Mouse (Mus musculus) heart, embryonic 13.5 days (tissue): ENCODE results near the gene Mapkapk2. TPM values are rescaled to one million over a fixed set of nuclear protein-coding genes. Genes with fewer than 3 reads are reported as not detected.

ENCODE experiments used
- ATAC-seq: fragments of 200-750 bp; cut with Nextera tagmentation; 2 replicates; pipeline ENCODE4 v1.8.0; 2017; ENCODE audit warnings: moderate TSS enrichment; ENCODE audit not compliant: insufficient number of reproducible peaks, low FRiP score, low TSS enrichment; ENCODE audit errors: extremely low read depth
- H3K27ac ChIP-seq: fragments of 300-500 bp; sonication (generic); replicated peaks from 2 replicates; pipeline ENCODE4 v1.5.1; 2015; ENCODE audit warnings: moderate library complexity, mild to moderate bottlenecking, inconsistent platforms
- H3K27me3 ChIP-seq: fragments of 300-500 bp; sonication (generic); replicated peaks from 2 replicates; pipeline ENCODE4 v1.6.1; 2015; ENCODE audit warnings: mild to moderate bottlenecking, inconsistent platforms
- H3K36me3 ChIP-seq: fragments of 300-500 bp; sonication (generic); 2 replicates; pipeline ENCODE4 v1.6.1; 2015; ENCODE audit warnings: mild to moderate bottlenecking, inconsistent platforms
- H3K4me1 ChIP-seq: fragments of 300-500 bp; sonication (generic); 2 replicates; pipeline ENCODE4 v1.6.1; 2015; ENCODE audit warnings: inconsistent platforms
- H3K4me2 ChIP-seq: fragments of 300-500 bp; sonication (generic); 2 replicates; pipeline ENCODE4 v1.6.1; 2015; ENCODE audit warnings: inconsistent platforms, mild to moderate bottlenecking, moderate library complexity
- H3K4me3 ChIP-seq: fragments of 300-500 bp; sonication (generic); 2 replicates; pipeline ENCODE4 v1.5.1; 2015; ENCODE audit warnings: moderate library complexity, mild to moderate bottlenecking, inconsistent platforms
- H3K9ac ChIP-seq: fragments of 300-500 bp; sonication (generic); 2 replicates; pipeline ENCODE4 v1.6.1; 2015; ENCODE audit warnings: inconsistent platforms, mild to moderate bottlenecking, moderate library complexity
- H3K9me3 ChIP-seq: fragments of 300-500 bp; sonication (generic); 2 replicates; pipeline ENCODE4 v1.6.1; 2016; ENCODE audit warnings: inconsistent platforms
- WGBS: fragments of 180-500 bp; shearing (Covaris S2); methylation state at CpG from one replicate; pipeline ENCODE4 v1.1.7; 2015; ENCODE audit warnings: mixed read lengths; 5-methylcytosine and 5-hydroxymethylcytosine counted together
- polyA plus RNA-seq: library from polyadenylated mRNA; unstranded; fragments of >200 nt; fragmentation: Nextera tagmentation; extraction: Ambion mirVana; gene quantifications from 2 replicates; pipeline ENCODE4 v1.2.1, GENCODE M21; 2015

Mapkapk2 gene
- polyA plus RNA-seq, 1 experiment from 2014 or later, result 62.0 TPM

GRCm38 (mm10) chr1:131110525-131111106 lies 13.0 kb upstream of the Mapkapk2 start:
- Histone ChIP-seq H3K9ac (no peak overlapping the region), H3K4me1 (peaks cover 67% of the 10 kb centered on the region), H3K27me3 (no peaks in the 10 kb centered on the region), H3K9me3 (no peaks in the 10 kb centered on the region), H3K27ac (peak overlapping the region; percentile 70), H3K4me2 (peak overlapping the region; percentile 26; the same call in 1 of the 2 replicates), H3K4me3 (no peak overlapping the region), H3K36me3 (no peaks in the 10 kb centered on the region)
- ATAC-seq, result no peak
- 45% methylated on average over 12 of the region's 12 CpGs for WGBS

GRCm38 (mm10) chr1:131107575-131108308 lies 10.1 kb upstream of the Mapkapk2 start:
- Histone ChIP-seq H3K36me3 (no peaks in the 10 kb centered on the region), H3K27ac (peak overlapping the region; percentile 84), H3K27me3 (no peaks in the 10 kb centered on the region), H3K9ac (peak overlapping the region; percentile 65), H3K4me3 (no peak overlapping the region), H3K4me2 (peak overlapping the region; percentile 27), H3K4me1 (peaks cover 58% of the 10 kb centered on the region), H3K9me3 (no peaks in the 10 kb centered on the region)
- peak; percentile 64; the same call in 1 of the 2 replicates for ATAC-seq
- 38% methylated on average over 10 of the region's 10 CpGs for WGBS

DNA sequence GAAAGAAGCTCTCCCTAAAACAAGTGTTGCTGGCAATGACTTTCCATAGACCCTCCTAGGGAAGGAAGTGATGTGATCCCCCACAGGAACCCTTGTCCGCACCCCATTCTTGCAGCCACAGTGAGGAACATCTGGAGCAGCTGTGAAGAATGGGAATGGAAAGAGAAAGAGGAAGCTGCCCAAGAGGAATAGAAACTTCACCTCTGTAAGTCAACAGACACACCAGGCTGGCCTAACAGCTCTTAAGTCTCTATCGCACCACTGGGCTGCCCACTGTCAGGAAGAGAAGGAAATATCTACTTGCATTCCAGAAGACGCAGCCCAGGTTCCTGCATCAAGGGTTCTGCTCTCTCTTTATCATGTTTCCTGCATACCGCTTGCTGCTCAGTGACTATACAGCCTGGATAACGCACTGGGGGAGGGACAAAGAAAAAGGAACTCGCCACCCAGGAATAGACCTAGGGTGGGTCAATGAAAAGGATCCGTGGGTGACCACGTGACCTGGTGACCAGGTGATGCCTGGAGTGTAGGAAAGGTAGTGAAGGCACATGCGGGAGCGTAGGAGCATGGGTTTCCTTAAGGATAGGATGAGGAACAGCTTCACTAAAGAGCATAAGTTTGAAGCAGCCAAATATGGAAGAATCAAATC lies 6.3 kb upstream of the Mapkapk2 start:
- Histone ChIP-seq H3K4me2 (0 out of 2 replicates have a peak overlapping the region, but pooled peaks have one; percentile 9), H3K4me1 (peaks cover 29% of the 10 kb centered on the region), H3K27me3 (no peaks in the 10 kb centered on the region), H3K27ac (0 out of 2 replicates have a peak overlapping the region, but pooled peaks have one; percentile 52), H3K4me3 (no peak overlapping the region), H3K36me3 (no peaks in the 10 kb centered on the region), H3K9me3 (no peaks in the 10 kb centered on the region), H3K9ac (no peak overlapping the region)
- WGBS, result 39% methylated on average over 10 of the region's 10 CpGs
- no peak for ATAC-seq

DNA sequence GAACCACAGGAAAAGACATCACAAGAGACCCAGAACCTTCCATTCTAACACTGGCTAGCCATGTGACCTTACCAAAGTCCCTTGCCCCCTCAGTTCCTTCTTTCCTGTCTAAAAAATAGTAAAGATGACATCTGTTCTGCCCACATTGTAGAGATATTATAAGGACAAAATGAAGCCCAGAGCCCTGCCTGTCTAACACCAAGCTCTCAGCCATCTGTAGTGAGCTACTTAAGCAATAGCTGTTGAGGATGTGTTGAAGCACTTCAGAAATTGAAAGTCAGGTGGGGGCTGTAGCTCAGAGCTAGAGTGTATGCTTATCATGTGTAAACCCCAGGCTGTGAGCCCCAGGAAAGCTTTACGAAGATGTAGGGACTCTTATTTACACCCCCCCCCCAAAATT lies 3.2 kb upstream of the Mapkapk2 start:
- Histone ChIP-seq H3K4me1 (peaks cover 28% of the 10 kb centered on the region), H3K36me3 (no peaks in the 10 kb centered on the region), H3K4me3 (no peak overlapping the region), H3K27me3 (no peaks in the 10 kb centered on the region), H3K9ac (no peak overlapping the region), H3K4me2 (no peak overlapping the region), H3K27ac (no peak overlapping the region), H3K9me3 (no peaks in the 10 kb centered on the region)
- 44% methylated on average over 1 of the region's 1 CpGs for WGBS
- ATAC-seq, result no peak

GRCm38 (mm10) chr1:131096803-131097699 lies 575 bp downstream of the Mapkapk2 start:
- peak overlapping the region; percentile 99 for H3K9ac ChIP-seq
- ATAC-seq, result peak; percentile 29; the same call in 1 of the 2 replicates
- peak overlapping the region; percentile 98 for H3K27ac ChIP-seq
- no peaks in the 10 kb centered on the region for H3K27me3 ChIP-seq
- H3K4me3 ChIP-seq, result peak overlapping the region; percentile 96
- no peaks in the 10 kb centered on the region for H3K9me3 ChIP-seq
- H3K4me1 ChIP-seq, result peaks cover 53% of the 10 kb centered on the region
- H3K4me2 ChIP-seq, result peak overlapping the region; percentile 84
- under 1% methylated on average over 80 of the region's 98 CpGs for WGBS
- H3K36me3 ChIP-seq, result no peaks in the 10 kb centered on the region

GRCm38 (mm10) chr1:131096132-131096695 lies 1.4 kb downstream of the Mapkapk2 start:
- H3K4me1 ChIP-seq, result peaks cover 61% of the 10 kb centered on the region
- peak overlapping the region; percentile 84 for H3K4me2 ChIP-seq
- whole genome bisulfite sequencing, result 9% methylated on average over 9 of the region's 9 CpGs
- no peak for ATAC-seq
- peak overlapping the region; percentile 96 for H3K4me3 ChIP-seq
- no peaks in the 10 kb centered on the region for H3K36me3 ChIP-seq
- H3K9me3 ChIP-seq, result no peaks in the 10 kb centered on the region
- H3K27me3 ChIP-seq, result no peaks in the 10 kb centered on the region
- H3K27ac ChIP-seq, result peak overlapping the region; percentile 98
- peak overlapping the region; percentile 99 for H3K9ac ChIP-seq

DNA sequence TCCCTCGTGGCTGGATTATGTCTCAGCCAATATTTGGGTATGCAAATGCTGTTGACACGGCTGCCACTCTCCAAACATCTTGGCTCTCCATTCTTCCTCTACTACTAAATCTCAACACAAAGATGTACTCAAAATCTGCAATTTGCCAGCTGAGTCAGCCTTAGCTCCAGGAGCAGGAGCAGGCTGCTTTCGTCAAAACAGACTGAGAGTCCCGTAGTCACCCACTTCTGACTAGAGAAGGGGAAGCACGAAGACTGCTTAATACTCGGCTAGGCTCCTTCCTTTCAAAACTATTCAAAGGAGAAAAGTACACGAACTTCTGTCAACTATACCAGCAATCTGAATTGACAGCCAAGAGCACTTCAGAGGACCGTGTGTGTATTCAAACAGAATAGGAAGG lies 2.1 kb downstream of the Mapkapk2 start:
- peak overlapping the region; percentile 99 for H3K9ac ChIP-seq
- peak overlapping the region; percentile 96 for H3K4me3 ChIP-seq
- H3K9me3 ChIP-seq, result no peaks in the 10 kb centered on the region
- 20% methylated on average over 8 of the region's 8 CpGs for WGBS
- H3K4me1 ChIP-seq, result peaks cover 68% of the 10 kb centered on the region
- ATAC-seq, result no peak
- peak overlapping the region; percentile 84 for H3K4me2 ChIP-seq
- peak overlapping the region; percentile 98 for H3K27ac ChIP-seq
- H3K36me3 ChIP-seq, result no peaks in the 10 kb centered on the region
- H3K27me3 ChIP-seq, result no peaks in the 10 kb centered on the region

- WGBS, result 43% methylated on average over 8 of the region's 8 CpGs
- peak overlapping the region; percentile 84 for H3K4me2 ChIP-seq
- H3K4me3 ChIP-seq, result no peak overlapping the region
- no peaks in the 10 kb centered on the region for H3K27me3 ChIP-seq
- ATAC-seq, result no peak
- H3K36me3 ChIP-seq, result no peaks in the 10 kb centered on the region
- H3K4me1 ChIP-seq, result peaks cover 84% of the 10 kb centered on the region
- no peaks in the 10 kb centered on the region for H3K9me3 ChIP-seq
- peak overlapping the region; percentile 99 for H3K9ac ChIP-seq
- H3K27ac ChIP-seq, result 0 out of 2 replicates have a peak overlapping the region, but pooled peaks have one; percentile 0
Measured at GRCm38 (mm10) chr1:131093889-131094288, 3.7 kb downstream of the Mapkapk2 start.

- peaks cover 85% of the 10 kb centered on the region for H3K4me1 ChIP-seq
- no peaks in the 10 kb centered on the region for H3K27me3 ChIP-seq
Measured at GRCm38 (mm10) chr1:131092846-131093245, 4.8 kb downstream of the Mapkapk2 start.

GRCm38 (mm10) chr1:131092173-131092572 lies 5.5 kb downstream of the Mapkapk2 start:
- no peaks in the 10 kb centered on the region for H3K27me3 ChIP-seq
- H3K9me3 ChIP-seq, result no peaks in the 10 kb centered on the region
- H3K36me3 ChIP-seq, result no peaks in the 10 kb centered on the region
- H3K27ac ChIP-seq, result peak overlapping the region; percentile 63
- 81% methylated on average over 3 of the region's 3 CpGs for WGBS
- H3K9ac ChIP-seq, result no peak overlapping the region
- 0 out of 2 replicates have a peak overlapping the region, but pooled peaks have one; percentile 6 for H3K4me2 ChIP-seq
- no peak overlapping the region for H3K4me3 ChIP-seq
- H3K4me1 ChIP-seq, result peaks cover 92% of the 10 kb centered on the region
- ATAC-seq, result no peak

More at GRCm38 (mm10) chr1:131092846-131093245, 4.8 kb downstream of the Mapkapk2 start:
- Histone ChIP-seq H3K9me3 (no peaks in the 10 kb centered on the region), H3K27ac (peak overlapping the region; percentile 63), H3K36me3 (no peaks in the 10 kb centered on the region), H3K4me2 (peak overlapping the region; percentile 6; the same call in 1 of the 2 replicates), H3K4me3 (no peak overlapping the region), H3K9ac (peak overlapping the region; percentile 41; the same call in 1 of the 2 replicates)
- ATAC-seq, result no peak
- WGBS, result 83% methylated on average over 3 of the region's 3 CpGs
